Mouse (Mus musculus): Measurements from ENCODE around the gene Rragd. TPM values are rescaled to one million over a fixed set of nuclear protein-coding genes. Genes with fewer than 3 reads are reported as not detected.
"Not testable (repeated sequence)": the region's sequence is repeated elsewhere in the genome, so short reads cannot be mapped to it uniquely, and the experiment has no call there.

The Rragd gene
- total RNA-seq, 2 experiments from 2014 or later: 95.4 to 110 TPM

DNA sequence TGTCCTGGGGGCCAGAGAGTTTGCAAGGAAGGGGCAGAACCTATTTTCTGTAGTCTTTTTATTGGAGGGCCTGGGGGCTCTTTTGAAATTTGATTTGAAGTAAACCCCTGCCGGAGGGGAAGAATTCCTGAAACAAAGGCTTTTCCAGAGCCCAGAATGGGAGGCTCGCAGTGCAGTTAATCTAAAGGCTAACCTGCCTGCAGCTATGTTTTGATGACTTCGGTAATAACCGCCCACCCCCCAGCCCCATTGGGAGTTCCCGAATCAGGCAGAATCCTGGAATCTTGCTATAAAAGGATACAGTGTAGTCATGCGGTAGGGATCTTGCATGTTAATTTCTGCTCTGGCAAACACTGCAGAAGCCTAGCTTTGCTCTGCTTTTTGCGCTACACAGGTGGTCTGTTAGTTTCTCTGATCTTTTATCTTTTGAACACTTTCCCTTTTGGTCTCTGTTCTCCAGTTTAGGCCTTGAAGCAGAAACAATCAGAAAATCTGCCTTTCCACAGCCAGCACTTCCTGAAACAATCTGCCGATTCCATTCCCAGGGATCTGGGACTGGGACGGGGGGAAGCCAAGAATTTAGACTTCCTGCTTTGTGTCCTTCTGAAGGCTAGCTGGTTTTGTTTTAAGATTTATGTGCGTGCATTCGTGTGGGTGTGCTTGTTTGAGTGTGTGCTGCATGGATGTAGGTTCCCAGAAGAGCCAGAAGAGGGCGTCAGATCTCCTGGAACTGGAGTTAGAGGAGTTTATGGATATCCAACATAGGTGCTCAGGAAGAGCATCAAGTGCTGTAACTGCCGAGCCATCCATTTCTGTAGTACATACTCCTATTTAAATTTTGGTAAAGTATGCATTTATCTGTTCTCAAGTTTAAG is 2.2 kb downstream of the Rragd start:
- DNase-seq: peak in 1 of 2 experiments; percentile 21

- no peak for DNase-seq
These were observed 2.8 kb downstream of the Rragd start for GRCm38 (mm10) chr4:32985684-32986083.

DNA sequence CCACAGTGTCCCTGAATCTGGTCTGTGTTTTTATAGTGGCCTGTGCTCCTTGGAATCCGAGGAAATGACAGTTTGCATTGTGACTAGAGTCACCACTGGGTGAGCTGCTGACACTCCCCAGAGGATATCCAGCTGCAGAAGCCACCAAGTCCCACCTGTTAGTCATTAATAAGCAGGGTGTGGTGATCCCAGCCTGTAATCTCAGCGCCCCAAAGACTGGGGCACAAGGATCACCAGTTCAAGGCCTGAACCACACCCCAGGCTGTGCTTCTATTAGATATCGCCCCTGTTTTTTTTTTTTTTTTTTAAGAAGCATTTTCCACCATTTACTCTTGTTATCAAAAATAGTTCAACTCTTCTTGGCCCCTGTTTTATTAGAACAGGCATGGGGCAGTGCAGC is 4.2 kb downstream of the Rragd start:
- DNase-seq: no peak

GRCm38 (mm10) chr4:32989346-32989745 is 6.5 kb downstream of the Rragd start:
- no peak for DNase-seq

DNA sequence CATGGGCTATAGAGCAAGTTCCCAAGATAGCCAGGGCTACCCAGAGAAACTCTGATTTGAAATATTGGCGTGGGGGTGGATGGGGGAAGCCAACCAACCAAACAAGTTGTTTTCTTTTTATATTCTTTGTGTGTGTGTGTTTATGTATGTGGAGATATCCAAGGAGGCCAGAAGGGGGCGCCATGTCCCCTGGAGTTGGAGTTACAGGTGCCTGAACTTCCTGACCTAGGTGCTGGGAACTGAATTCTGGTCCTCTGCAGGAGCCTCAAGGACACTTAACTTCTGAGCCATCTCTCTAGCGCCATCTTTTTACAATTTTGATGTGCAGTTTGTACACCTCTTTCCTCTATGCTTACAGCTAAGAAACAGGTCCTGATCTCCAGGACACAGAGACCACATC is 11.3 kb downstream of the Rragd start:
- DNase-seq: no peak

GRCm38 (mm10) chr4:32996083-32996482 is 13.2 kb downstream of the Rragd start:
- DNase-seq: no peak

DNA sequence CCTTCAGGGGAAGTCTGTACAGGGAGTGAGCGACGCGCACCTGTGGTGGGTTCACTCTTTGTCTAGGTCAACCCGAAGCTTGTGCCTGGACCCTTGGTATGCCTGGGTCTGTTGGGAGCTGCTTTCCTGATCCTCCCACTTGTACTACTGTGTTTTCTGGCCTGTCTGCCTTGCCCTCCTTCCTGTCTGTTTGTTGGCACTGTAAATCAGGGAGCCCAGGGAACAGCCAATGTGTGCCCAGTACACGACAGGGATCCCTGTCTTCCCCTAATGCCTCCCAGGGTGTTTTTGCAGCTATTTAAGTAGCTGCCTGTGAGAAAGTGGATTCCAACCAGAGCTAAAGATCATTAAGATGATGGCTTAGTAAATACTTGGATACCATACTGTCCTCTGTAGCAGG is 14.7 kb downstream of the Rragd start:
- DNase-seq: no peak

DNA sequence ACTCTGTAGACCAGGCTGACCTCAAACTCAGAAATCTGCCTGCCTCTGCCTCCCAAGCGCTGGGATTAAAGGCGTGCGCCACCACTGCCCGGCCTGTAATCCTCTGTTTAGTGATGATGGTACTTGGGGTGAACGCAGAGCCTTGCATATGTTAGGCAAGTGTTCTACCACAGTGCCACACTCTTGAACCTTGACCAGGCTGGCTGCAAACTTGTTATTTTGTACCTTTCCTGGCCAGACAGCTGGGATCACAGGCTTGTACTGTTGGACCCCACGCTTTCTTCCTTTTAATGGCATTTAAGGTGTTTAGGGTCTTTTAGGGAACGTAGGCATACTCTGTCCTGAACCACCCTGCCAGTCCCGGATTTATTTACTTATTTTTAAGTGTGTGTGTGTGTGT is 16.2 kb downstream of the Rragd start:
- no peak for DNase-seq

DNA sequence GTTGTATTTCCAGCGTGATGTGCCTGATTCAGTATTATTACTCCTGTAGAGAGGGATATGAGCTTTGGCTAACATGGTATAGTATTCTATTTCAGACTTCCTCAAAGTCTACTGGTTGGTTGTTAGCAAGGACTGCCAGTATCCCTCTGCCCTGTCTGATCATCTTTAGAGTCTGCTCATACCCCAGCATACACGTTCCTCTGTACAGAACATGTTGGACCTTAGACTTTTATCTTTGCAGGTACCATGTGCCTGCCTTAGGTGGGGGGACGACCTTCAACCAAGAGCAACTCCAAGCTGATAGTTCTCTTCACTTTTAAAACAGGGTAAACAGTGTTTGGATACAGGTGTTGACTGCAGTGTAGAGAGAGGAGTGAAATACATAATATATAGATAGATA is 19.2 kb downstream of the Rragd start:
- no peak for DNase-seq

- DNase-seq: not testable (repeated sequence)
These were observed 23.0 kb downstream of the Rragd start for GRCm38 (mm10) chr4:33005595-33006470.

DNA sequence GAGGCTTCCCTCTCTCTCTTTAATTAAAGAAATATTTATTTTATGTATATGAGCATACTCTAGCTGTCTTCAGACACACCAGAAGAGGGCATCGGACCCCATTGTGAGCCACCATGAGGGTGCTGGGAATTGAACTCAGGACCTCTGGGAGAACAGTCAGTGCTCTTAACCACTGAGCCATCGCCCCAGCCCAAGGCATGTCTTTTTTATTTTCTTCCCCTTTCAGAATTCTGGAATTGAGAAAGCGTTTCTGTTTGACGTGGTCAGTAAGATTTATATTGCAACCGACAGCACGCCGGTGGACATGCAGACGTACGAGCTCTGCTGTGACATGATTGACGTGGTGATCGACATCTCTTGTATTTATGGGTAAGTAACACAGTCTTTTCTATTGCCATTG is 24.0 kb downstream of the Rragd start:
- no peak for DNase-seq

- no peak for DNase-seq
These were observed 24.8 kb downstream of the Rragd start for GRCm38 (mm10) chr4:33007443-33008217.

GRCm38 (mm10) chr4:33010078-33010477 is 27.2 kb downstream of the Rragd start:
- DNase-seq: no peak

- DNase-seq: no peak
These were observed 29.6 kb downstream of the Rragd start for GRCm38 (mm10) chr4:33012484-33012883.

GRCm38 (mm10) chr4:33018361-33018999 is 35.6 kb downstream of the Rragd start:
- DNase-seq: peak; percentile 82 to 94

- DNase-seq: no peak
These were observed 41.6 kb downstream of the Rragd start for GRCm38 (mm10) chr4:33024420-33024819.

- DNase-seq: no peak
These were observed 46.3 kb downstream of the Rragd start for GRCm38 (mm10) chr4:33029104-33029503.

DNA sequence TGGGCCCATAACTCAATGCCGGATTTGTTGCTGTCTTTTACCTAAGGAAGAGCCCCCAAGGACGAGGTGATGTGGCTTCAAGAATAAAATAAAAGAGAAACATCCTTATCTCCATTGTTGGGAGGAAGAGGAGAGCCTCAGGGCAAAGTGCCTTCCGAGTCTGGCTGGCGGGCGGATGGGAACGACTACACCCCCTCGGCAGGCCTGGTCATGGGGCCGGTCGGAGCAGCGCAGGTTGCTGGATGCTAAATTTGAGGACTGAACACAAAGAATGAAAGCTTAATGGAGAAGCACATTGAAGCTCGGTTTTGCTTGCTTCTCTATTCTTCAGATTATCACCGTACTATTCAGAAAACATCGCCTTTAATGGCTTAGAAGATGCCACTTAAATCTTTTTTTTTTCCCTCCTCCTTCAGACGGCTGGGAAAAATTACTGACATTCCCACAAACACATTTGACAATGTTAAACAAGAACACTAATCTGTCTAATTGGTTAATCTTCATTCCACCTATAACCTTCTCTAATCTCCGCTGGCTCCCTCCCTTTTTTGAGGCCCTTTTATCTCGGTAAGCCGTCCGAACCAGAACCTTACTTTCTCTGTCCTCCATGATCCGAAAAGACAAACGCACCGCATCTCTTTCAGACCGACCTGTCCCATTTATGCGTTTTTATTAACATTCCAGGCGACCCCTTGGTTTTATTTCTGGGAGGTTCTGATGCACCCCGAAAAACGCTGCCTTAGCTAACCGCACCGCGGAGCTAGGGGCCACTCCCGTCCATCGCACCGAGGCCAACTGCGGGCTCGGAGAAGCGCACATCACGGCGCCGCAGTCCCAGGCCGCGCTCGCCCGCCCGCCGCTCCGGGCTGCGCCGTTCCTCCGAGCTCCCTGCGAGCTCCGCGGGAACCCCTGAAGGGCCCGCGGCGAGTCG is 47.7 kb downstream of the Rragd start:
- peak; percentile 11 to 66 for DNase-seq

GRCm38 (mm10) chr4:33031195-33031960 is 48.5 kb downstream of the Rragd start, which contains the start of gene Ube2j1:
Ube2j1 (plus strand) TSS chr4:33031416.
- DNase-seq: peak; percentile 87 to 95

- no peak for DNase-seq
These were observed 49.2 kb downstream of the Rragd start for GRCm38 (mm10) chr4:33032045-33032444.

All from heart, adult 18-20 months (tissue).